Mouse (Mus musculus): ENCODE measurements around the gene Tacr2. TPM values are rescaled to one million over a fixed set of nuclear protein-coding genes. Genes with fewer than 3 reads are reported as not detected.
A peak's percentile ranks its signal among the peaks of the same experiment; 100 is the strongest.

The Tacr2 gene
- polyA plus RNA-seq, 1 experiment = 3.8 TPM

DNA sequence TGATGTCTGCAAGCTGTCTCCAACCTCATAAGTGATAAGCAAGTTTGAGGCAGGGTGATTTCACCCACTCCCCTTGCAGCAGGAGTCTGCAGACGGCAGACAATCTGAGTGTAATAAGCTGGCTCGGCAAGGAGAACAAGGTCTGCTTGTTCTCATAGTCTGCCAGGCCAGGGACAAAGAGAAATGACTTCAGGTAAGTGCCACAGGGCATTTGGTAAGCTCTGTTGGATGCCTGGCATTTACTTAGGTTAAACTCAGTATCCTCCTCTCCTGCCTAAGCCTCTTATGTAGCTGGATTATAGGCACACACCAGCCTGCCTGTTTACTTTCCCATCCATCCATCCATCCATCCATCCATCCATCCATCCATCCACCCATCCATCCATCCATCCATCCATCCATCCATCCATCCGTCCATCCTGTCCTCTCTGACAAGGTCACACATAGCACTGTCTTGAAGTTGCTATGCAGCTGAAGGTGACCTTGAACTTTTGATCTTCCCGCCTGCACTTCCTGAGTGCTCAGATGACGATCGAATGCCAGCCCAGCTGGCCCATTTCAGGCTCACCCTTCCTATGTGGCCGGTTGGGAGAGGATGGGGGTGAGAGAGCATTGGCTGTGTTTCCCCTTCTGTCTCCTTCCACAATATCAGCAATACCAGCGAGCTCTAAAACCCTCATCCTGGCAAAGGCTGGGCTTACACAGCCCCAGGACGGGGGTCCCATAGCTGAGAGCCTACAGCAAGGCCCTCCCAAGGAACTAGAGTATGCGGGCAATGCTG, 58.2 kb downstream of the Tacr2 start:
- Histone ChIP-seq H3K27me3 (ENCODE audit: control insufficient read depth, insufficient read depth, low read length) (no peaks in the 10 kb centered on the region), H3K36me3 (ENCODE audit: control insufficient read depth, insufficient read depth, low read length) (no peaks in the 10 kb centered on the region), H3K4me3 (ENCODE audit: low read depth, low read length) (no peak overlapping the region), H3K27ac (ENCODE audit: insufficient read depth, low read depth, low read length) (no peak overlapping the region), H3K4me1 (ENCODE audit: control insufficient read depth, insufficient read depth, insufficient read length, low read length) (peaks cover 12% of the 10 kb centered on the region)
- 81% methylated on average over 10 of the region's 10 CpGs for WGBS
- TF ChIP-seq CTCF (IDR thresholded peaks at IDR 0.05; ENCODE audit: extremely low read depth, insufficient read length, insufficient replicate concordance, low read depth, low read length) (no peak), POLR2A (IDR thresholded peaks at IDR 0.05; ENCODE audit: low read depth, low read length) (no peak)

DNA sequence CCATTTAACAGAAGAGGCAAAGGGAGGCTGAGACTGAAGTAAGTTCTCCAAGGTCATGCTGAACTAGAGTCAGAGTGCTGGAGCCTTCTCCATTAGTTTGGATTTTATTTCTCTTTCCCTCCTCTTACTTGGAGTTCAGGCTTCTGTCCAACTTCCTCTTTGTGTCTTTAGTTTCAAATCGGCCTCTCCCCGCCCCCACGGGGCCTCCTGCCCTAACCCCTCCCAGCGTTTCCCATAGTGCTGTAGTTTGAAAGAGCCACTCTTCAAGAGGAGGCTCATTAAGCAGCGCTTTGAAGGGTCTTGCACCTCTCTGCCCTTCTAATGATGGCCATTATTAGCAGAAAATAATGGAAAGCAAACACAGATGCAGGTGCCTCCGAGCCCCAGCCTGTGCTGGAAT, 59.2 kb downstream of the Tacr2 start:
- Histone ChIP-seq H3K36me3 (ENCODE audit: control insufficient read depth, insufficient read depth, low read length) (no peaks in the 10 kb centered on the region), H3K4me3 (ENCODE audit: low read depth, low read length) (peak overlapping the region; percentile 25; the same call in 1 of the 2 replicates), H3K4me1 (ENCODE audit: control insufficient read depth, insufficient read depth, insufficient read length, low read length) (peaks cover 12% of the 10 kb centered on the region), H3K27ac (ENCODE audit: insufficient read depth, low read depth, low read length) (no peak overlapping the region), H3K27me3 (ENCODE audit: control insufficient read depth, insufficient read depth, low read length) (no peaks in the 10 kb centered on the region)
- TF ChIP-seq POLR2A (IDR thresholded peaks at IDR 0.05; ENCODE audit: low read depth, low read length) = no peak
- no peak for TF ChIP-seq CTCF (IDR thresholded peaks at IDR 0.05; ENCODE audit: extremely low read depth, insufficient read length, insufficient replicate concordance, low read depth, low read length)
- 3% methylated on average over 6 of the region's 6 CpGs for WGBS

DNA sequence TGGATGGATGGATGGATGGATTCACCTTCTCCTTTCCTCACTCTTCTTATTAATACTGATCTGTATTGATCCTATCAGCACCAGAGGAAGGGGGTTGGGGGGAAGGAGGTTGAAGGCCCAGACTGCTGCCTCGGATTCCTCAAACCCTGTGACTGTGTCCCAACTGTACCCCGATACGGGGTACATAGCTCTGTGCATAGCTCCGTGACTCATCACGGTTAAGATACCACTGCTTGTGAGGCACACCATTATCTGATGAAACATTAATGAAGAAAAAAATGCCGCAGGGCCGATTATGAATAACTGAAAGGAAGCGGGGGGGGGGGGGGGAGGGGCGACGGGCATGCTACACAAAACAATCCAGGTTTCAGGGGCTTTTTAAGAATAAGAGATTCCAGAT, 60.9 kb downstream of the Tacr2 start:
- WGBS = 62% methylated on average over 10 of the region's 10 CpGs
- Histone ChIP-seq H3K27me3 (ENCODE audit: control insufficient read depth, insufficient read depth, low read length) (no peaks in the 10 kb centered on the region), H3K4me3 (ENCODE audit: low read depth, low read length) (no peak overlapping the region), H3K36me3 (ENCODE audit: control insufficient read depth, insufficient read depth, low read length) (no peaks in the 10 kb centered on the region), H3K27ac (ENCODE audit: insufficient read depth, low read depth, low read length) (no peak overlapping the region), H3K4me1 (ENCODE audit: control insufficient read depth, insufficient read depth, insufficient read length, low read length) (peaks cover 12% of the 10 kb centered on the region)
- TF ChIP-seq POLR2A (IDR thresholded peaks at IDR 0.05; ENCODE audit: low read depth, low read length) (no peak), CTCF (IDR thresholded peaks at IDR 0.05; ENCODE audit: extremely low read depth, insufficient read length, insufficient replicate concordance, low read depth, low read length) (no peak)

DNA sequence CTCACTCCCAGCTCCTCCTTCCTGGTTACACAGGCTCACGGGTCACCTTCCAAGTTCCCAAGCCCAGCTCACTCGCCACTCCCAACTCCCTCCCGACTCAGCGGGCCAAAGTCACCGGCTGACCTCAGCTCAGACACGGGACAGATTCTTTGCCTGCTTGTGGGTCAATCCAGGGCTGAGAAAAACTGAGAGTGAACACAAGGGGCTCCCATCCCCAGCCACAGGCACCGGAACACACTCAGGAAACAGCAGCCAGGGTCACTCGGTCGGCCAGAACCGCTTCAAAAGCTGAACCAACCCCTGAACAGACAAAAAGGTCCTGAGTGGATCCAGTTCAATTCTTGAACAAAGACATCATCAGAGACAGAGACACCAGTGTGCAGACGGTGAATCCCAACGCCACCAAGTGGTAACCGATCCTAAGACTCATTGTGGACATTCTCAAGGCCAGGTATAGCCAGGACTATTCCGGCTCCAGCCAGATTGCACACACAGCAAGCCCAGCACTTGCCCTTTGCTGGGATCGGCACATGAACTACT, 61.7 kb downstream of the Tacr2 start:
- H3K36me3 ChIP-seq (ENCODE audit: control insufficient read depth, insufficient read depth, low read length) = no peaks in the 10 kb centered on the region
- peaks cover 12% of the 10 kb centered on the region for H3K4me1 ChIP-seq (ENCODE audit: control insufficient read depth, insufficient read depth, insufficient read length, low read length)
- no peak overlapping the region for H3K27ac ChIP-seq (ENCODE audit: insufficient read depth, low read depth, low read length)
- H3K27me3 ChIP-seq (ENCODE audit: control insufficient read depth, insufficient read depth, low read length) = no peaks in the 10 kb centered on the region
- no peak for TF ChIP-seq CTCF (IDR thresholded peaks at IDR 0.05; ENCODE audit: extremely low read depth, insufficient read length, insufficient replicate concordance, low read depth, low read length)
- no peak for TF ChIP-seq POLR2A (IDR thresholded peaks at IDR 0.05; ENCODE audit: low read depth, low read length)
- H3K4me3 ChIP-seq (ENCODE audit: low read depth, low read length) = no peak overlapping the region
- 57% methylated on average over 15 of the region's 15 CpGs for WGBS

Other genes starting within 250 kb of the Tacr2 start
- gene Neurog3, start 119.3 kb upstream of the Tacr2 start, polyA plus RNA-seq (2012; rRNA removed) = 1.7 and 2.3 TPM in 2 replicates
- gene Fam241b, start 108.5 kb upstream of the Tacr2 start, polyA plus RNA-seq (2012; rRNA removed) = 6.2 and 11.1 TPM in 2 replicates
- 179 and 504 TPM in 2 replicates for gene Tspan15, start 21.2 kb upstream of the Tacr2 start, polyA plus RNA-seq (2012; rRNA removed)
- gene Hk1, start 127.5 kb downstream of the Tacr2 start, polyA plus RNA-seq (2012; rRNA removed) = 9.4 and 10.0 TPM in 2 replicates
- 44.7 and 137 TPM in 2 replicates for gene Hkdc1, start 170.1 kb downstream of the Tacr2 start, polyA plus RNA-seq (2012; rRNA removed)
- gene 4930507D05Rik, start 197.1 kb downstream of the Tacr2 start, polyA plus RNA-seq (2012; rRNA removed) = 0.05 TPM in 1 of 2 replicates, not detected in the other
- 8.4 and 10.9 TPM in 2 replicates for gene Supv3l1, start 197.3 kb downstream of the Tacr2 start, polyA plus RNA-seq (2012; rRNA removed)
- 1.3 and 3.2 TPM in 2 replicates for gene Vps26a, start 234.4 kb downstream of the Tacr2 start, polyA plus RNA-seq (2012; rRNA removed)

Measured in small intestine, adult 2 months (tissue).